Mouse (Mus musculus): ENCODE data around the gene Amhr2.

Amhr2 gene

GRCm38 (mm10) chr15:102470605-102471294 lies 25.6 kb downstream of the Amhr2 start:
- DNase-seq (ENCODE audit: low spot score) = peak; percentile 83

GRCm38 (mm10) chr15:102471295-102471645 lies 26.1 kb downstream of the Amhr2 start:
- no peak for DNase-seq (ENCODE audit: low spot score)

GRCm38 (mm10) chr15:102471727-102472126 lies 26.6 kb downstream of the Amhr2 start:
- no peak for DNase-seq (ENCODE audit: low spot score)

GRCm38 (mm10) chr15:102473246-102473645 lies 28.1 kb downstream of the Amhr2 start:
- no peak for DNase-seq (ENCODE audit: low spot score)

GRCm38 (mm10) chr15:102474520-102474919 lies 29.4 kb downstream of the Amhr2 start:
- no peak for DNase-seq (ENCODE audit: low spot score)

- no peak for DNase-seq (ENCODE audit: low spot score)
Measured at GRCm38 (mm10) chr15:102483136-102483535, 38.0 kb downstream of the Amhr2 start.

GRCm38 (mm10) chr15:102485853-102486252 lies 40.7 kb downstream of the Amhr2 start:
- DNase-seq (ENCODE audit: low spot score) = no peak

- DNase-seq (ENCODE audit: low spot score) = no peak
Measured at GRCm38 (mm10) chr15:102487664-102488063, 42.5 kb downstream of the Amhr2 start.

- no peak for DNase-seq (ENCODE audit: low spot score)
Measured at GRCm38 (mm10) chr15:102498322-102498721, 53.2 kb downstream of the Amhr2 start.

GRCm38 (mm10) chr15:102499370-102499769 lies 54.2 kb downstream of the Amhr2 start:
- DNase-seq (ENCODE audit: low spot score) = no peak

GRCm38 (mm10) chr15:102499851-102500250 lies 54.7 kb downstream of the Amhr2 start:
- no peak for DNase-seq (ENCODE audit: low spot score)

GRCm38 (mm10) chr15:102500479-102500878 lies 55.3 kb downstream of the Amhr2 start:
- no peak for DNase-seq (ENCODE audit: low spot score)

GRCm38 (mm10) chr15:102501084-102501814 lies 56.1 kb downstream of the Amhr2 start:
- DNase-seq (ENCODE audit: low spot score) = no peak

- no peak for DNase-seq (ENCODE audit: low spot score)
Measured at GRCm38 (mm10) chr15:102502254-102502840, 57.2 kb downstream of the Amhr2 start.

- DNase-seq (ENCODE audit: low spot score) = no peak
Measured at GRCm38 (mm10) chr15:102503447-102503846, 58.3 kb downstream of the Amhr2 start, which contains the start of gene Gm10337. Gene Gm10337 (plus strand): TSS chr15:102503722.
